Mouse (Mus musculus): Measurements from ENCODE around the gene Srbd1. TPM values are rescaled to one million over a fixed set of nuclear protein-coding genes. Genes with fewer than 3 reads are reported as not detected.

The Srbd1 gene
- polyA plus RNA-seq, 2 experiments, result 8.1 to 10.2 TPM

DNA sequence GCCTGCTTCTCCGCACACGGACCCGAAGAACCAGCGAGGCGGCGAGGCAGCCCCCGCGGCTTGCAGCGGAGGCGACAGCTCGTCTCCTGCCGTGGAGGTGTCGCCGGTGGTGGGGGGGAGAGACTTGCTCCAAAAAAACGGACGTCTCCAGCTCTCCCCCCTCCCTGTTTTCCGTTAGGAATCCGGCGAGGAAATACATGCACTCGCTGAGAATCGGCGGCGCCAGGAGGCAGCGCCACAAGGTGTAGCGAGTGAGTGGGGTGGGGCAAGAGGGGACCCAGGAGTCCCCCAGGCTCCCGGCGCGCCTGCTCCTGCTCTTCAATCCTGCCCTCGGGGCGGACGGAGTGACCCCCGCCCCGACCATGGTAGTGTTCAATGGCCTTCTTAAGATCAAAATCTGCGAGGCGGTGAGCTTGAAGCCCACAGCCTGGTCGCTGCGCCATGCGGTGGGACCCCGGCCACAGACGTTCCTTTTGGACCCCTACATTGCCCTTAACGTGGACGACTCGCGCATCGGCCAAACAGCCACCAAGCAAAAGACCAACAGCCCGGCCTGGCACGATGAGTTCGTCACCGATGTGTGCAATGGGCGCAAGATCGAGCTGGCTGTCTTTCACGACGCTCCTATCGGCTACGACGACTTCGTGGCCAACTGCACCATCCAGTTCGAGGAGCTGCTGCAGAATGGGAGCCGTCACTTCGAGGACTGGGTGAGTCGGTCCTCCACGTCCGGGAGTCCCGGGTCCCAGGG, 23.4 kb upstream of the Srbd1 start:
- peak; percentile 16 for DNase-seq (ENCODE audit: low spot score)
- Histone ChIP-seq H3K27me3 (ENCODE audit: control insufficient read depth, insufficient read depth, low read length) (no peaks in the 10 kb centered on the region), H3K4me3 (replicated peaks; ENCODE audit: low read length) (peak overlapping the region; percentile 76), H3K4me2 (replicated peaks; ENCODE audit: low read depth, low read length, severe bottlenecking) (peak overlapping the region; percentile 94), H3K27ac (replicated peaks; ENCODE audit: low read depth, low read length) (peak overlapping the region; percentile 96; the same call in 1 of the 2 replicates), H3K4me1 (ENCODE audit: control insufficient read depth, insufficient read depth, low read length) (peaks cover 18% of the 10 kb centered on the region), H3K9me3 (ENCODE audit: control insufficient read depth, low read length) (no peaks in the 10 kb centered on the region), H3K36me3 (ENCODE audit: control insufficient read depth, insufficient read depth, low read length) (no peaks in the 10 kb centered on the region), H3K9ac (ENCODE audit: low read depth, low read length, severe bottlenecking) (peak overlapping the region; percentile 85)
- WGBS, result 1% methylated on average over 57 of the region's 64 CpGs
- no peak for TF ChIP-seq POLR2A (IDR thresholded peaks at IDR 0.05; ENCODE audit: borderline replicate concordance, extremely low read depth, insufficient read depth, insufficient read length)
- ATAC-seq (ENCODE audit: low FRiP score, low read depth), result no peak

DNA sequence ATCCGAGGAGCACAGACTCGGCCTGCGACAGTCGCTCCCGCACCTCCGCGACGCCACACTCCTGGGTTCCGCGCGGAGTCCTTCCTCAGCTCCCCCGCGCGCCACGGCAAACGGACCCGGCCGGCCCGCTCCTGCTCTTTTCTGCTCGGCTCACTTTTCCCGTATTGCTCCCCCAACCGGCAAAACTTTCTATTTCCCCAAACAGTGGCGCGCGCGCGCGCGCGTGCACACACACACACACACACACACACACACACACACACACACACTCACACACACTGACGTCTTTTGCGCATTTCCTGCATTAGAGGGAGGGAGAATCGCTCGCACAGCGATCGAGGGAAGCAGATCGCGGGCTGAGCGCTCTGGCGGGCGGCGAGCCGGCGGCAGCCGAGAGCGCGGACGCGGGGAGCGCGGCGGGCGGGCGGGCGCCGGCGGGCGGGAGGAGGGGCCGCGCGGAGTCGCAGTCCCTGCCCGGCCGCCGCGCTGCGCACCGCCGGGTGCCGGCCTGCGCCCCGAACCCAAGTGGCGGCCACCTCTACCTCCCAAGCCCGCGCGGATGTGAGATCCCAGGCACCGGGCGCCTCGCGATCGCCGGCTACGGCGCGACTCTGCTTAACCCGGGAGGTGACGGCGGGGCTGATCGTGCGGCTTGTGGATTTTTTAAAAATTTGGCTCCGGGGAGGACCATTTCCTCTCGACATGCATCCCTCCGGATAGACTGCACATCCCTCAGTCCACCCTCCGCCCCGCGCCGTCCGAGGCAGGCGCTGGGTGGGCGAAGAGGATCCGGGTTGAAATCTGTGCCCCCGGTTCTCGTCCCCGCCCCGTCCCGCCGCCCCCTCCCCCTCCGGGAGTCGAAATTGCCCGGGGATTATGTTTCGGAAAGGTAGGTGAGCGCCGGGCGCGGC, 22.6 kb upstream of the Srbd1 start, which contains the start of gene Prkce:
Prkce (plus strand) TSS at position 466 of the 911 bp plus-strand sequence.
- WGBS, result under 1% methylated on average over 80 of the region's 115 CpGs
- ATAC-seq (ENCODE audit: low FRiP score, low read depth), result peak; percentile 79
- peak within 1 kb of the TSS; percentile 94 for H3K4me2 ChIP-seq (replicated peaks; ENCODE audit: low read depth, low read length, severe bottlenecking)
- no peaks in the 10 kb centered on the region for H3K9me3 ChIP-seq (ENCODE audit: control insufficient read depth, low read length)
- peak; percentile 71; the same call in 1 of the 2 replicates for TF ChIP-seq POLR2A (IDR thresholded peaks at IDR 0.05; ENCODE audit: borderline replicate concordance, extremely low read depth, insufficient read depth, insufficient read length)
- no peaks in the 10 kb centered on the region for H3K27me3 ChIP-seq (ENCODE audit: control insufficient read depth, insufficient read depth, low read length)
- H3K9ac ChIP-seq (ENCODE audit: low read depth, low read length, severe bottlenecking), result peak within 1 kb of the TSS; percentile 85
- peaks cover 18% of the 10 kb centered on the region for H3K4me1 ChIP-seq (ENCODE audit: control insufficient read depth, insufficient read depth, low read length)
- peak; percentile 88 for DNase-seq (ENCODE audit: low spot score)
- no peaks in the 10 kb centered on the region for H3K36me3 ChIP-seq (ENCODE audit: control insufficient read depth, insufficient read depth, low read length)
- H3K27ac ChIP-seq (replicated peaks; ENCODE audit: low read depth, low read length), result peak within 1 kb of the TSS; percentile 96
- peak within 1 kb of the TSS; percentile 76 for H3K4me3 ChIP-seq (replicated peaks; ENCODE audit: low read length)

DNA sequence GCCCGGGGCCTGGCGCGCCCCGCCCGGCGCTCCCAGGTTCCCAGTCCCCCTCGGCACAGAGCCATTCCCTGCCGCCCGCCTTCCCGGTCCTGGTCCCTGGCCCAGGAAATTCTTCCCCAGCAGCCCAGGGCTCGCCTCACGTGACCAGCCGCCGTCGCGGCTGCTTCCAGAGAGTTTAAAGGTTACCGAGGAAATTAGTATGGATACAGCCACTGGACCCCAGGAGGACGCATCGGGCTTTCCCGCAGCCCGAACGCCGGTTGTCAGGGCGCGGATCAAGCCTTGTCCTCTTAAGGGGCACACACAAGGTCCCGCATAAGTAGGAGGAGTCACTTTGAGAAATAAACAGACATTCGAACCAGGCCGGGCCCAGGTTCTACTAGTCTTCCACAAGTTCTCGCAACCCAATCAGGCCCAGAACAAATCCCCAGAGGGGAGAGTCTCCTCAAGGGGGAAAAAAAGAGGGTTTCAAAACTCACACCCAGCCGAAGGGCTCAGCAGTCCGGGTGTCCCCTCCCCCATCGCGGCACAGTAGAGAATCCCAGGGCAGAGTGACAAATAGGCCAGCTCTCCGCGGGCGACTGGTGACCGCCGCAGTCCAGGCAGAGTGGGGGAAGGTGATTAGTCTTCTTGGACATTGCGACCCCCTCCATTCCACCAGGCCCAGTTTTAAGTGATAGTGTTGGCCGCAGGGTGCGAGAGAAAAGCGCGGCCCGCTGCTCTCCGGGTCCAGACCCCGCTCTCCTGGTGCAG, 21.8 kb upstream of the Srbd1 start:
- H3K27me3 ChIP-seq (ENCODE audit: control insufficient read depth, insufficient read depth, low read length), result no peaks in the 10 kb centered on the region
- H3K4me1 ChIP-seq (ENCODE audit: control insufficient read depth, insufficient read depth, low read length), result peaks cover 18% of the 10 kb centered on the region
- H3K36me3 ChIP-seq (ENCODE audit: control insufficient read depth, insufficient read depth, low read length), result no peaks in the 10 kb centered on the region
- peak overlapping the region; percentile 96 for H3K27ac ChIP-seq (replicated peaks; ENCODE audit: low read depth, low read length)
- H3K9me3 ChIP-seq (ENCODE audit: control insufficient read depth, low read length), result no peaks in the 10 kb centered on the region
- ATAC-seq (ENCODE audit: low FRiP score, low read depth), result peak; percentile 35
- H3K9ac ChIP-seq (ENCODE audit: low read depth, low read length, severe bottlenecking), result peak overlapping the region; percentile 85
- H3K4me3 ChIP-seq (replicated peaks; ENCODE audit: low read length), result peak overlapping the region; percentile 76
- H3K4me2 ChIP-seq (replicated peaks; ENCODE audit: low read depth, low read length, severe bottlenecking), result peak overlapping the region; percentile 94
- under 1% methylated on average over 42 of the region's 46 CpGs for WGBS
- TF ChIP-seq POLR2A (IDR thresholded peaks at IDR 0.05; ENCODE audit: borderline replicate concordance, extremely low read depth, insufficient read depth, insufficient read length), result no peak
- DNase-seq (ENCODE audit: low spot score), result peak; percentile 73

DNA sequence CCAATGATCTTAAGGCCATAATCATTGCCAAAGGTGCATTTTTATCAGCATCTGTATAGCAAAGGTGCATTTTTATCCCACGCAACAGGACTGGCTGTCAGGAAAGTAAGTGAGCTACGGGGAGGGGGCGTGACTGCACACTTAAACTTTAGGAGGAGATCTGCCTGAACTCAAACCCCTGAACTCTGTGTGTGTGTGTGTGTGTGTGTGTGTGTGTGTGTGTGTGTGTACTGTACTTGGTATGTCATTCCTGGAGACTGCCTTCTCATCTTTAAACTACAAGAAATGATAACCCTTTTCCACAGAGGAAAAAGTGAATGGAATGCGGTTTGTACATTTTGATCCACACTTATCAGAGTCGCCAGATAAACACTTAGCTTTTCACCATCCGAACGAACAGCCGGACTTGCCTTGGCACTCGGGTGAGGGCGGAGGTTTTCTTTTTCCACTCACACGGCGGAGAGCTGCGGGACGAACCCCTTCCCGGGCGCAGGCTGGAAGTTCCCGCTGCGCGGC, 21.1 kb upstream of the Srbd1 start:
- peak overlapping the region; percentile 85 for H3K9ac ChIP-seq (ENCODE audit: low read depth, low read length, severe bottlenecking)
- peak overlapping the region; percentile 96 for H3K27ac ChIP-seq (replicated peaks; ENCODE audit: low read depth, low read length)
- peaks cover 18% of the 10 kb centered on the region for H3K4me1 ChIP-seq (ENCODE audit: control insufficient read depth, insufficient read depth, low read length)
- DNase-seq (ENCODE audit: low spot score), result no peak
- no peak for TF ChIP-seq POLR2A (IDR thresholded peaks at IDR 0.05; ENCODE audit: borderline replicate concordance, extremely low read depth, insufficient read depth, insufficient read length)
- no peaks in the 10 kb centered on the region for H3K27me3 ChIP-seq (ENCODE audit: control insufficient read depth, insufficient read depth, low read length)
- no peak for ATAC-seq (ENCODE audit: low FRiP score, low read depth)
- under 1% methylated on average over 19 of the region's 19 CpGs for WGBS
- no peaks in the 10 kb centered on the region for H3K9me3 ChIP-seq (ENCODE audit: control insufficient read depth, low read length)
- no peaks in the 10 kb centered on the region for H3K36me3 ChIP-seq (ENCODE audit: control insufficient read depth, insufficient read depth, low read length)
- H3K4me2 ChIP-seq (replicated peaks; ENCODE audit: low read depth, low read length, severe bottlenecking), result peak overlapping the region; percentile 94
- H3K4me3 ChIP-seq (replicated peaks; ENCODE audit: low read length), result peak overlapping the region; percentile 76

Data from limb, embryonic 14.5 days (tissue).